Mouse (Mus musculus) megakaryocyte progenitor cell, adult 5-6 weeks (primary cell): ENCODE data around the gene Gm3045. TPM values are rescaled to one million over a fixed set of nuclear protein-coding genes. Genes with fewer than 3 reads are reported as not detected.
A peak's percentile ranks its signal among the peaks of the same experiment; 100 is the strongest.

Experiments
- ATAC-seq: replicated peaks from 2 replicates; pipeline ENCODE4 v1.8.0; 2016; ENCODE audit warnings: mild to moderate bottlenecking, moderate TSS enrichment, inconsistent platforms; ENCODE audit not compliant: poor library complexity
- total RNA-seq, 2 experiments: library from RNA; stranded (forward) in 1 of 2; stranded (reverse) in 1 of 2; fragments of 157-497, 149-512 nt in 1 of 2; fragments of 200-1000 nt in 1 of 2; gene quantifications; 2 replicates each; pipeline versions ENCODE4 v1.2.3 to v1.2.4; 2015 to 2017

Gm3045 gene
- total RNA-seq, 2 experiments from 2014 or later: not detected

DNA sequence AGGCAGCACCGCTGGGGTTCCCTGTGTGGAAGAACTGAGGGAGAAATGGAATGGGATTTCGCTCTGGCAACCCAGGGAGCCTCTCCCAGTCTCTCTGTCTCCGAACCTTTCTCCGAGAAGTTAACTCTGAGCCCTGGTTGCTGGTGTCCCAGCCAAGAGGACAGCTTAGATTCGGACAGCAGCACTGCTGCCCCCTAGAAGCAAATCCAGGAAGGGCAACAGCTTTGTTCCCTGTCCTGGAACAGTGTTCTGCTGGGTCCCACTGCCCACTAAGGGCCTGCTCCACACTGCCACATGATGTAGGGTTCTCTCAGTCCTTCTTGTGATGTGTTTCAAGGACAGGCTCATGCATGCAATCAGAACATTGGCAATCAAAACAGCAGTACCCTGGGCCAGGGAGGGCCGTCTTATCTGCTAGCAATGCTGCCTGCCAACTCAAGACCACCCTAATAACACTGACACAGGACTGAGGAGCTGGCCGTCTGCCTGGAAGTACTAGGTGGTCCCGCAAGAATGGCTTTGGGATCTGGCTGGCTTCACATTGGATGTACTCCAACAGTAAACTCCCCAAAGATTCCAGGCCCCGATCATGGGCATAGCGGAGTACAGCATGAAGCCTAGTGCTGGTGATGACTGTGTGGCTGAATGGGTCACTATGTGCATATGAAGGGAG is 9.4 kb downstream of the Gm3045 start:
- no peak for ATAC-seq

DNA sequence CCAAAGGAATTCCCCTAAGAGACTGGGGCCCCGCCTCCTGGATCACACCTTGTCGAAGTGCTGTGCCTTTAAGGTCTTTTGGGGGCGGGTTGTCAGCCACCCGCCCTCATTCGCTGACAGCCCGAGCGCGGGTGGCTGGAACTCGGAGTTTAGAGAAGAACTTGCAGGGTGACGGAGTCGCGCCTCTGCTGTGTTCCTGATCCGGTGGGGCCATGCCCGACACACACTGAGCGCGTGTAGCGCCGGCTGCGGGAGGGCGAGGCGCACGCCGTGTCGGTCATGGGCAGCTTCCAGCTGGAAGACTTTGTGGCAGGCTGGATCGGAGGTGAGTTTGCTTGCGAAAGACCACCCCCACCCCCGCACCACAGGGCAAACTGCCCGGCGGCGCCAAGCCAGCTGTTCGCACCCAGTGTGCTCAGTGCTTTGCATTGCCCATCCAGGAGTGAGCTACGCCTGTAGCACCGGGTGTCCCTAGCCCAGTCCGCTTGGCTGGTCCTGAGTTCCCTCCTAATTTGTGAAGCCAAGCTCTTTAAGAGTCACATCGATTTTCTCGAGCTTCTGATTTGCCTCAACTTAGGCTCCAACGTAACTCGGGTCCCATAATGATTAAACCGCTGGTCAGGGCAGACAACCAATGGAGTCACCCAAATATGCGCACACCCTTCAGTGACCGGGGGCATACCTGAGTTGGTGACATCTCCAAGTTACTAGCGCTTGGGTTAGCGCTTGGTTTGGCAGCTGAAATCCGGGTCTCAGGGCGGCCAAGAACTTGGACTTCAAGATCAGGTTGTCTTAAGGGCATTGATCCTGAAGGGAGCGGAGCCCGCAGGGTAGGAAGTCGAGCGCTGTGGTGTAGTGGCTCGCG is 12.0 kb downstream of the Gm3045 start, which contains the start of gene Slc25a48:
TSS of gene Slc25a48 (plus strand) at position 145 of the 865 bp plus-strand sequence.
- ATAC-seq: peak; percentile 39; the same call in 1 of the 2 replicates

DNA sequence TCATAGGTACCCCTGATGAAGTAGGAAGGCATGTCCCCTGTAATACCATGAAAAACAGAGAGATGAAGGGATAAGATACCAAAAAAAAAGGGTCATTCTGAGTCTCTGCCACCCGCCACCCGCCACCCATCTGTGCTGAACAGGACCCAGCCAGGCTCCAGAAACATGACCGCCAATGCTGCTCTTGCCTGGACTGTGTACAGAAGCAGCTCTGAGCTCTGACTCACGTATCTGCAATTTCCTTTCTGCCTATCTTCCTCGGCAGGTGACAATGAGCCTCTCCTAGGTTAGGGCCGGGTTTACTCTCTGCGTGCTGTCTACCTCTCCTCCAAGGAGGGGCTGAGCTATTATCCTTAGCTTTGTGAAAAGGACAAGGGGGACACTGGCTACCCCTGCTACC is 17.0 kb downstream of the Gm3045 start:
- ATAC-seq: no peak

DNA sequence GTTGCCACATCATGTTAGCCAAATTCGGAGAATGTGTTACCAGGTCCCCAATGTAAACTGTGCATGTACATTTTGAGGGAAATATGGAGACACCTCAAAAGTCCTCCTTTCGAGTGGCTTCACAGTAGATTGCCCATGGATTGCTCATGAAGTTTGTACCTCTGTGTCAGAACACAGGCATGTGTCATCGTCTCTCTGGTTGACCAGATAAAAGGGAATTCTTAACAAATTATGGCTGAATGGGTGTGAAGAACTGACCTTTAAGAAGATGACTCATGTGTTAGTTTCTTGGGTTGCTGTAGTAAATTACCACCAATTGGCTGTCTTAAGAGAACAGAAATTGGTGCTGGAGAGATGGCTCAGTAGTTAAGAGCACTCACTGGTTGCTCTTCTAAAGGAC is 17.7 kb downstream of the Gm3045 start:
- no peak for ATAC-seq

DNA sequence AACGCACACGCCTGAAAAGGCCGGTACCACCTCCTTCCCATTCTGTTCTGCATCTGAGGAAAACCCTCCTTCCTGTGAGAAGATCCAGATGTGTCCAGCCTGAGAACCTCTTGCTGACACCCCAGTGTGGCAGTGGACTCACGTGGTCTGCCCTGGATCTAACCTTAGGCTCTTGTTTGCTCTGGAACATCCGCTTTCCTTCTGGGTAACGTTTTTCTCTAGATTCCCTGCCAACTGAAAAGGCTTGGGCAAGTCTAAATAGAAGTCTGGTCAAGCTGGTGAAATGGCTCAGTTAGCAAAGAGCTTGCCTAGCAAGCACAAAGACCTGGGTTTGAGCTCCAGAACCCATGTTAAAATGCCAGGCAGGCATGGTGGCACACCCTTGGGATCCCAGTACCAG is 18.6 kb downstream of the Gm3045 start:
- no peak for ATAC-seq

DNA sequence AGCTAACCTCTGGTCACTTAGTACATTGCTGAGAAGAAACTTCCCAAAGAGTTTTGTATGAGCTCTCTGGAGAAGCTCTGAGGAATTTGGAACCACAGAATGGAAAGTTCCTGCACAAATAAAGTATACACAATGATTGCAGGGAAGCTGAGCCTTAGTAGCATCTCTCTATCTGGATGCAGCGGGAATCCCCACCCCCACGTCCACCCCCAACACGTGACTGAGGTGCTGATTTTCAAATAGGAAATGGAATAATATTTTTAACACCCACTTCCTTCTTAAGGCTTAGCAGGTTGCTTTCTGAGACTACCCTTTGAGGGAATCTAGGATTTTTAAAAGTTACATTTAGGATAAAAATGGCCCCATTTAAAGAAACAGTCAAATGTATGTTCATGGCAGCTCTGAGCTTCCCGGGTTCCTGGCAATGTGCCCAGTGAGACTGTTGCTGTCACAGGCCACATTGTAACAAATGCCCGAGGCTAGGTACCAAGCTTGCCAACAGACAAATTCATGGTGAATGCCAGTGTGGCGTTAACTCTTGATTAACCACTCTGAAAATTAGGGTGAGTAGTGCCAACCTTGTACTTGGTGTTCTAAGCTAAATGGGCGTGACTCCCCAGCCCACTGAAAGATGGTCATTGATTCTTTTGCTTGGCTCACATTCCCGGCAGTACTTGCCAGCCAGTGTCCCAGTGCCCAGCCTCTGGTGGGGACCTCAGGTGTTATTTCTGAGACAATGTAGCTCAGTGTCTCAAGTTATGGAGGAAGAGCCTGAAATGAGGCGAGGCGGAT is 23.0 kb downstream of the Gm3045 start:
- ATAC-seq: no peak

DNA sequence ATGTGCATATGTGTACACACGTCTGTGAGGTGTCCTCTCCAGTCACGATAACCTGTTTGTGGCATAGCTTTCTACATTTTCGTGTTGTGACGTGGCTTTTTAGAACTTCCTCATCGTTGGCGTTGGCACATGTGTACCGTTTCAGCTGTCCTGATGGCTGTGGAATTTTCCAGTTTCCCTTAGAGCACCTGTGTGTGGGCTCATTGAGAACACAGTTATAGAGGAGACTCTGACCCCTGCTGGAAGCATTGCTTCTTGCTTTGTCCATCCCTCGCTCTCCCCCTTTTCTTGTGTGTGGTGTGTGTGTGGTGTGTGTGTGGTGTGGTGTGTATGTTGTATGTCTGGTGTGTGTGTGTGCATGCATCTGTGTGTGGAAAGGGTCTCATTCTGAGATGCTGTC is 23.6 kb downstream of the Gm3045 start:
- ATAC-seq: no peak

DNA sequence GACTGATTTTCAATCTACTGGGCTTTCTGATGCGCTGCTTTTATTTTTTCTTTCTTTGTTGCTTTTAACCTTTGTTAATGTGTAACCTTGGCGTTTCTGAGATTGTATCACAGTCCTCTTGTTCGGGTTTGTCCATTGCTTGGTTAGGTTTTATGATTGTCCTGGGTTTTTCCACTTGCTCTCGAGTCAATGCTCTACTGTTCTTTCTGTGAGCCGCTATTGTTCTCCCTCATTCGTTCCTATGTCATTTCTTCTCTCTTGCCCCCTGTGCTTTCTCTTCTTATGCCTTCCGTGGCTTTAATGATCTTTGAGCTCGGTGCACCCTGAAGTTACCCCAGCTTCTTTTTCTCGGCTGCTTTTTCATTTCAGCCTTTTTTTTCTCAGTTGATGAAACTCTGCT is 31.6 kb downstream of the Gm3045 start:
- ATAC-seq: no peak

DNA sequence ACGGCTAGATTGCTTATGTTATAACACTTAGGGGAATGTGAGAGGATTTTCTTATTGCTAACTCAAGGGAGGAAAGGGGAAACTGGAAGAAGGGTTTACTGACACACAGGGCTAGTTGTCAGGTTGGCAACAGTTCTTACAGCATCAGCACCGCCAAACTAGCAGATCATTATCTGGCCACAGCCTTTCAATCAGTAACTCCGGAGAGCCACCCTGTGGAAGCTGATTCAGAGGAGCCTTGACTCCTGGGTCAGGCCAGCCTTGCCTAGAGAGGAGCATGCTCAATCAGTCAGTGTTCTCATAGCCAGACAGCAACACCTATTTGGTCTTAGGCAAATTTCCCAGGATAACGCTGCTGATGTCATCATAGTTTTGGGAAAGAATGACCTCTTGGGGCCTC is 35.1 kb downstream of the Gm3045 start:
- ATAC-seq: no peak

DNA sequence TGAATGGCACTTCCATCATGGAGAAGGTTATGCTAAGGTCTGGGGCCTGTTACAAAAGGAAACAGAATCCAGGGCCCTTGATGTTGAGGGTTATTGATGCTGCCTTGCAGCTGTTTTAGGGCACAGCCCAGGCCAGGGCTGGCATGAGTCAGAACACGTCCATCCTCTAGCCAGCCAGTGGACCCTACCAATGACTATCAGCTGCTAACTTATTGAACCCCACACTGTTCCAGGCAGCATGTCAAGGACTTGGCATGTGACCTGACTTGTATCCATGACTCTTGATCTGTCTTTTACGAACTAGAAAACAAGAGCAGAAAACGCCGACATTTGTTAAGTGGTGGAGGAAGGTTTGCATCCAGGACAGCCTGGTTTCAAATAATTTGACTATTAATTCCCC is 36.4 kb downstream of the Gm3045 start:
- no peak for ATAC-seq

DNA sequence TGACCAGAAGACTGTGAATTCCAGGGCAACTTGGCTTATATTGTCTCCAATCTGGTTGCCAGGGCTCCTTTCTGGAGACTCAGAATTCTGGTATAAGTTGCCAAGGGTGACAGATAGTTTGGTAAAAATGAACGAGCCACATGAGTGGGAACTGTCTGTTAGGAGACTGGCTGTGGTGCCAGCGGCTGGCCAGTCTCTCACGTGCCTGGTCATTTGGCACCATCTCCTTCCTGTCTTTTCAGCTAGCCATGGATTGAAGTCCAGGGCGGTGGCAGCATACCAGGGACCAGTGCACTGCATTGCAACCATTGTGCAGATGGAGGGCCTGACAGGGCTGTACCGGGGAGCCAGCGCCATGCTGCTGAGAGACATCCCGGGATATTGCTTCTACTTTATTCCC is 36.9 kb downstream of the Gm3045 start:
- ATAC-seq: no peak

DNA sequence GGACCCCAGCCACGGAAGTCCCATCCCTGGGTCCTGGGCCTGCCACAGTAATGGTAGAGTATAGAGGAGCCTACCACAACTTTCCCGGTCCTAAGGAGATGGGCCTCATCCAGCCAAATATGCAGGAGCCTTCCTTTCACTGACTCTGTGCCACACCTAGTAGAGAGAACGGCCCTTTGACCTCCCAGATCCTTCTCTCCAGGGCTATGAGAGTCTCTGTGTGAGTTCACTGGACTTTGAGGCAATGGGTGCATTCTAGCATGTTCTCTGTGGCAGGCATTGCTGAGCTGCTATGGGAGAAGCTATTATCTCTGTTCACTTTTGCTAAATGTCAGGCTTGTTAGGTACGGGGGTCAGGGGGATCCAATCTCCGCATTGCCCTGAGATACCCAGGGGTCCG is 37.4 kb downstream of the Gm3045 start:
- ATAC-seq: no peak

DNA sequence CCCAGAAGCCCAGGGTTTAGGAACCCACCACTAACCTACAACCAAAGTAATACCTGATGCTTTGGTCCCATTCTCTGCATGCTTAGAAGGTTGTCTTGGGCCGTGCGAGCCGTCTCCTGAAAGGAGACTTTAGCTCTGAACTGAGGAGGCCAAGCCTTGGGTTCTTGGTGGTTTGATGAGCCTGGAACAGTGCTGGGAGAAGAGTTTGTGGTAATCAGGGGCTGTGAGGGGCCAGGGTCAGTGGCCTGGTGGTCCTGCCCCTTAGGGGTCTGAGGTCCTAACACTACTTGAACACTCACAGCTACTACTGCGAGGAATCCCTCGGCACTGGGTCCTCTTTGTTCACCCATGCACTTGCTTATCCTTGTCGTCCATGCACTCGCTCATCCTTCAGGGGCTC is 41.4 kb downstream of the Gm3045 start:
- no peak for ATAC-seq

DNA sequence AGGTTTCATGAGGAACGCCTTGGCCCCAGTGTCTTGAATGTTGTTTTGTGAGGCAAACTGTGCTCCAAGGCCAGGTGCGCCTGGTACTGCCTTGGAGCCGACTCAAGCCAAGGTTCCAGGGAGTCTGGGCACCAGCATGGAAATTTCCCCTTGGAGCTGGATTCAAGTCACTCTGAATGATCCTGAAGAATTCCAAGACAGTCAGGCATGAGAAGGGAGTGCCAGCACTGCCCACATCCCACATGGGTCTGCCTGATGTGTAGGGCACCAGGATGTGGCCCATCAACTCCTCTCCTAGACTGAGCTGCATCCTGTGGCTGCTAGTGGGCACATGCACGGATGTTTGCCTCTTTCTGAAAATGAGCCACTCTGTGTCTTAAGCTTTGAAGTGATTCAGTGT is 42.1 kb downstream of the Gm3045 start:
- ATAC-seq: no peak

DNA sequence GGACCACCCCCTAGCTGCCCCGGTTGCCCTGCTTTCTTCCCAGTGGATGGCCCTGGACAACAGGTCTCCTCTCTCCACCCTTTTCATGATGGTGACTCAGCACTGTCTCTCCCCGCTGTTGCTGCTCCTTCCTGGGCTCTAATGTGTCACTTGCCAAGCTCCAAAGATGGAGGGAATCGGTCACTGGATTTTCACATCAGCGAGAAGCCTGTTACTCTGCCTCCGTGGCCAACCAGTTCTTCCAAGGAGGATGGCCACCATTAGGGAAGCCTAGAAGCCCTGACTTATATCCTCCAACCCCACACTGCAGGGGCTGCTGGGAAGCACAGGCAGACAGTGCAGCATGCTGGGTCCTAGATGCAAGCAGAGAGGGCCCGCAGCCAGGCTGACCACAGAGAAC is 44.8 kb downstream of the Gm3045 start:
- no peak for ATAC-seq

DNA sequence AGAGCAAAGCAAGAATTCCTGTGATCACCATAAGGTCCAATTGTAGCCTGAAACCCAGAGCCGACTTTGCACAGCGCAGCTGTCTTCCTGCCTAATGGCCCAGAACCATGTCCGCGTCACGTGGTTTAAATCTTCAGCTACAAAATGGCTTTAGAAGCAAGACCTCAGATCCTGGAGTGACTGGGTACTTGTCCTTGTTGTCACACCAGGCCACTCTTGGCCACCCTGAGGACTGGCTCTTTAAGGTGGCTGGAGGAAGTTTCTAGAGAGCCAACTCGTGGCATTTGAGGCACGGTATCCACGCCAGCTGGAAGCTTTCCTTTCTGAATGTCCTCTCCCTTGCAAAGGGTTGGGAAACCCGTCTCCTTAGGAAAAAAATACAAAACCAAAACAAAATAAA is 45.6 kb downstream of the Gm3045 start:
- no peak for ATAC-seq

DNA sequence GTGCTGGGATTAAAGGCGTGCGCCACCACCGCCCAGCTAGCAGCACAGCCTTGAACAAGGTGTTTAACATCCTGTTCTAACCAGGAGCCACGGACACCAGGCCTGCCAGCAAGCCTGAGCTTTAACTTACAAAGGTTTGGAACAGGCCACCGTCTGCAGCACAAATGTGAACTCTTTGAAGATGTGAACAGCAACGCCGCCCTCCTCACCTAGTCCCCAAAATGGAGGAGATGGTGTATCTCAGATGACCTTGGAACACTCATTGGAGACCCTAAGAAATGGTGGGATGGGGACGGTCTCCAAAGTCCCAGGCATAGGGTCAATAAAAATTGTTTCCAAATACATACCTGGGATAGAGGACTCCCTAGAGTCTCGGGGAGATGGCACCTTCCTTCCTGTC is 46.3 kb downstream of the Gm3045 start:
- ATAC-seq: no peak

DNA sequence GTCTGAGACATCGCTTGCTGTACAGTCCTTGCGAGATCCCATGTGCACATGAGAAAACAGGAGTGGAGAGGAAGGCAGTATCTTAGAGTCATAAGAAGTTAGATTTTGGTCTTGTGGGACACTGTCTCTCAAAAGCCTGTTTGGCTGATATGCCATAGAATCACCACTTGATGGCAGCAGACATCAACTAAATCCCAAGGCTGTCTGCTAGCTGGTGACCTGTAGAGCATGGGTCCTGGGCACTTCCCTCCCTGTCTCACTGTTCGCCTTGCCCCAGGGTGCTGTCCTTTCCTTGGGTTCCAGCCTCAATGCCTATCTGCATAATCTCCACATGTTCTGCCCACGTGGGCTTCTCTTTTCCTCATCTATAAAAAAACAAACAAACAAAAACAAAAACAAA is 49.0 kb downstream of the Gm3045 start:
- peak; percentile 84 for ATAC-seq

DNA sequence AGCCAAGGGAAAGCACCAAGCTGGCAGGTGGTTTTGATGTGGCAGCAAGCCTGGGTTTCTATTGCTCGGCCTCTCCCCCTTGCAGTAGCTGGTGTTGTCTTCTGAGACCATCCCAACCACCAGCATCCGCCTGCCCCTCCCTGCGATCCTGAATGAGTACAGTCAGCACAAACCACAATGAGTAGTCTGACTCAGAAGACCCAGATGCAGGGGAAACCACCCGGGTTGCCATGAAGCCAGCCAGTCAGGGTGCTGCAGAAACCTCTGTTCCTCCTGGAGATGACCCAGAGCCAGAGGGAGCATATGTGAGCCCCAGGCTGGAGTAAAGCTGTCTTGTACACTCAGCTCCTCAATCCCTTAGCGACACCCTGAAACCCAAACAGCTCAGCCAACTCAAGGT is 50.4 kb downstream of the Gm3045 start:
- peak; percentile 81 for ATAC-seq

DNA sequence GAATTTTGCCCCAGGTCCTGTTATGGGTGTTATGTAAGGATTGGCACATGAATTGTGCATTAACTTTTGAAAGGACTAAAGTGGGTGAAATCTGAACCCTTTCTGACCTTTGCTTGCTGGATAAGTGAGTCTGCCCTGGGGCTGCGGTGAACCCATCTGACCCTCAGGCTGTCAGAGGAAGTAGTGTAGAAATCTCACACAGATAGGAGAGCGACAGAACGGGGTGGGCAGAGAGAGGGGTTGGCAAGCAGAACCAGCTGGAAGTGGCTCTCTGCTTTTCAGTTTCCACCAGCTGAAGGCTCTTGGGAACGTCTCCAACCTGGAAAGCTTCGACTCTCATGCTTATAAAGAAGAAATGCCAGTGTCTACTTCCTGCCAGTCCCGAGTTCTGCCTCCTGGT is 50.9 kb downstream of the Gm3045 start:
- peak; percentile 63 for ATAC-seq

DNA sequence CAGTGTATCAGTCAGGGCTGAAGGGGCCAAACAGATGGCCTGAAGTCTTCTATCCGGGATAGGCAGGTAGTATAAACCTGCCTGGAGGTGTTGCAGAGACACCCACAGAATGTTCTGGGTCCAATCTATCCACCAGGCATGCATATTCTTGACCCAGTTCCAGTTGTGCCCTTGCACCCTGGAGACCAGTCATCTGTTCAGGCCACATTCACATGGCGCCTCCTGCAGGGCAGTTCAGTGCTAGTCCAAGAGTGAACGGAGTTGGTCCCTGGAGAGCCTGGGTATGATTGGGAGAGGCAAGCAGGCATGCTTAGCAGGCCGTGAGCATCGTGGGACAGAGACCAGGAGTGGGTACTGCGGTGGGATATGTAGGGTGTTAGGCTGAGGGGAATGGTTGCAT is 51.6 kb downstream of the Gm3045 start:
- no peak for ATAC-seq

DNA sequence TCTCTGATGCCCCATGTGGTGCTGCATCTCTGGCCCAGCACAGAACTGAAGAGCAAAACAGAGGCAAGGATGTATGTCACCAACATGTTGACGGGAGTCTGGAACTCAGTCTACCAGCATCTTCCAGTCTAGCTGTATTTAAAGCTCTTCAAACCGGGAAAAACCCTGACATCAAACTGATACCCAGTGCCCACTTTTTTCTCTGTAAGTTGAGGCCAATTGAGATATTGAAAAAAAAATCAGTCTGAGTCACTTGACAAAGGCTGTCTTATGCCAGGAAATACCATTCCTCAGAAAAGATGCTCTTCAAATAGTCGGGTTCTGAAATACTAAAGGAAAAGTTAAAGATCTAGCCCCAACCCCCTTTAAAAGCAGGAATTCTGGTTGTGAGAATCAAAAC is 55.8 kb downstream of the Gm3045 start, which contains the start of gene Il9:
TSS of gene Il9 (minus strand) at position 101 of the 400 bp plus-strand sequence.
- no peak for ATAC-seq
